ENCODE assay signal across 24 mouse cellular contexts in the genomic region with DNA sequence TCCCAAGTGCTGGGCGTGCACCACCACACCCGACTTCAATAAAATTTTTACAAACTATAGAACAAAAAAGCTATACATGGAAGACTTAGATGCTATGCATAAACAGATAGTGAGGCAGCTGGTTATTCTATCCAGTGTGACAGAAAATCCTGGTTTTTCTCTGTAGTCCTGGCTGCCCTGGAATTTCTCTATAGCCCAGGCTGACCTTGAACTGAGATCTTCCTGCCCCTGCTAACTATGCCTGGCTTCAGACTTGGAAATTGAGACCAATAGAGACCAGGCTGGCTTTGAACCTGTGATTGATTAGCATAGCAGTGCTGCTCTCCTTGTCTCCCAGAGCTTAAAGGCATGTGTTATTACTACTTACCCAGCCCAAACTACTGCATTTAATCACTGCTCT.
"Had no signal": no experiment of that assay in that cellular context is flagged by ENCODE, and none has a peak within 500 bp of the region (broad histone marks: within the 10 kb centered on the region; RNA-seq: fewer than 3 reads in every experiment).

No protein-coding gene starts in this region.

- ATAC-seq: liver, postnatal 0 days; lung, postnatal 0 days; midbrain, embryonic 13.5 days; midbrain, embryonic 16.5 days had no signal

- H3K4me3 ChIP-seq: left cerebral cortex, adult 2 months; limb, embryonic 12.5 days; limb, embryonic 15.5 days; megakaryocyte, embryonic 14.5 days; midbrain, embryonic 10.5 days; midbrain, embryonic 13.5 days; myocyte; neural tube, embryonic 13.5 days; stomach, embryonic 15.5 days had no signal

- H3K9me3 ChIP-seq: limb, embryonic 12.5 days; limb, embryonic 15.5 days; megakaryocyte, embryonic 14.5 days; midbrain, embryonic 10.5 days; midbrain, embryonic 13.5 days; neural tube, embryonic 13.5 days; stomach, embryonic 15.5 days had no signal

- H3K27ac ChIP-seq: kidney, postnatal 0 days; left cerebral cortex, adult 2 months; limb, embryonic 12.5 days; limb, embryonic 15.5 days; liver, embryonic 14.5 days; midbrain, embryonic 10.5 days; midbrain, embryonic 13.5 days; neural tube, embryonic 13.5 days; stomach, embryonic 15.5 days had no signal

- H3K4me1 ChIP-seq: limb, embryonic 12.5 days; limb, embryonic 15.5 days; midbrain, embryonic 10.5 days; midbrain, embryonic 13.5 days; neural tube, embryonic 13.5 days; stomach, embryonic 15.5 days had no signal

- DNase-seq: layer of hippocampus, postnatal 36 days; left cerebral cortex, postnatal 4 days; liver, postnatal 0 days; lung, embryonic 14.5 days; retina, postnatal 1 day; right cerebral cortex, postnatal 25 days; spleen, adult 18-20 months; thymus, adult 2 months; thymus, postnatal 14 days; thymus, postnatal 4 days had no signal

- H3K4me2 ChIP-seq: limb, embryonic 12.5 days; limb, embryonic 15.5 days; liver, embryonic 11.5 days; lung, embryonic 14.5 days; midbrain, embryonic 13.5 days; neural tube, embryonic 13.5 days; stomach, embryonic 15.5 days had no signal

- H3K27me3 ChIP-seq: limb, embryonic 12.5 days; limb, embryonic 15.5 days; megakaryocyte, embryonic 14.5 days; midbrain, embryonic 13.5 days; neural tube, embryonic 13.5 days; stomach, embryonic 15.5 days had no signal

- H3K9ac ChIP-seq: limb, embryonic 12.5 days; limb, embryonic 15.5 days; liver, embryonic 14.5 days; liver, postnatal 0 days; lung, embryonic 14.5 days; midbrain, embryonic 13.5 days; neural tube, embryonic 13.5 days; stomach, embryonic 15.5 days had no signal
